Mouse (Mus musculus) retina, embryonic 14.5 days (tissue): ENCODE data around the gene Apod.
A peak's percentile ranks its signal among the peaks of the same experiment; 100 is the strongest.
"Not testable (repeated sequence)": the region's sequence is repeated elsewhere in the genome, so short reads cannot be mapped to it uniquely, and the experiment has no call there.

Experiments
- DNase-seq: peaks from one replicate; pipeline ENCODE4 v3.0.0-alpha.2; 2015; ENCODE audit warnings: low spot score

The Apod gene

DNA sequence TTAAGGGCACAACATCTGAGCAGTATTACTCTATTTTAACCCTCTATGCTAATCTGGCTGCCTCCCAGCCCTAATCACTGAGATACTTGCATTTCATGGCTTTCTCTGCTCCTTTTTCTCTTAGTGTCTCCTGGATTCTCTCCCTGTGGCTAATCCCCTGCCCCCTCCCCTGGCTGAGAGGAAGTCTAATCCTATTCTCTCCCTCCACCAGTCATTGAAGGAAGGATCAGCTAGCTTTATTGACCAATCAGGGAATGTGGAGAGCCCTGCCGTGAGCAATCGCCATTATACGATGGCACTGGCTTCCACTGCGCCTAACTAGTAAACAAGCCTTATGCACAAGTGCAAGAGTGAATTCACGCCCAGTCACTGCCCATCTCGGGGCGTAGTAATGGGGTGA lies 6.3 kb upstream of the Apod start:
- DNase-seq: no peak

DNA sequence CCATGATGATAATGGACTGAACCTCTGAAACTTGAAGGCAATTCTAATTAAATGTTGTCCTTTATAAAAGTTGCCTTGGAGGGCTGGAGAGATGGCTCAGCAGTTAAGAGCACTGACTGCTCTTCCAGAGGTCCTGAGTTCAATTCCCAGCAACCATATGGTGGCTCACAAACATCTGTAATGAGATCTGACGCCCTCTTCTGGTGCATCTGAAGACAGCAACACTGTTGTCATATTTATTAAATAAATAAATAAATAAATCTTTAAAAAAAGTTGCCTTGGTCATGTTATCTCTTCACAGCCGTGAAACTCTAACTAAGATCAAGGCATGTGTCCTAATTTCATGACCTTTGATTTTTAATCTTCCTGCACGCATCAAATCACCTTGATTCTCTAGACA lies 5.1 kb upstream of the Apod start:
- DNase-seq: not testable (repeated sequence)

DNA sequence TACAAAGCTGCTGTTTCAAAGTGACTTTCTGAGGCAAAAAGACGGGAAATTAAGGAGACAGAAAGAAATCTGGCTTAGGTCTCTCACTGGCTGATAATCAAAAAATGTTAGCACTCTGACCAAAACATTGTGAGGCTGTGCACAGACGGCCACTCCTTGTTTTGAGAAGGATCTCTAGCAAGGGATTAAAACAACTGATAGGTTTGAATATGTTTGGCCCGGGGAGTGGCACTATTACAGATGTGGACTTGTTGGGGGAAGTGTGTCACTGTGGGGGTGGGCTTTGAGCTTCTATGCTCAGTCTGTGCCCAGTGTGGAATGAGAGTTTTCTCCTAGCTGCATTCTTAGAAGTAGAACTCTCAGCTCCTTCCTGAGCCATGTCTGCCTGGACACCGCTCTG lies 4.7 kb upstream of the Apod start:
- no peak for DNase-seq

DNA sequence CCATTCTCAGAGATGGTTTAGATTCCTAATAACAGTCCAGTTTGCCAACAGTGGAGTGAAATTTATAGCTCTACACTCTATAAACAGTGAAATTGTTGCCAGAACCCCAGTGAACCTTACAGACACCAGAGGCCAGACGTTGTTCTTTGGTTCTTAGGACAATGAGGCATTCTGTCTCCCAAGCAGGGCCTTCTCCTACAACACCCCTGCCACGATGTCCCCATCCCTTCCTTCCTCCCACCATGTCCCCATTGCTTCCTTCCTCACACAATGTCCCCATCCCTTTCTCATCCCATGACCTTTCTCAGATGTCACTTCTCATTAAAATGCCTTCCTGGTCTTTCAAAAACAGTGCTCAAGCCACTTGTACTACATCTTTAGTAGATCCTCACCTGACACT lies 3.8 kb upstream of the Apod start:
- no peak for DNase-seq

DNA sequence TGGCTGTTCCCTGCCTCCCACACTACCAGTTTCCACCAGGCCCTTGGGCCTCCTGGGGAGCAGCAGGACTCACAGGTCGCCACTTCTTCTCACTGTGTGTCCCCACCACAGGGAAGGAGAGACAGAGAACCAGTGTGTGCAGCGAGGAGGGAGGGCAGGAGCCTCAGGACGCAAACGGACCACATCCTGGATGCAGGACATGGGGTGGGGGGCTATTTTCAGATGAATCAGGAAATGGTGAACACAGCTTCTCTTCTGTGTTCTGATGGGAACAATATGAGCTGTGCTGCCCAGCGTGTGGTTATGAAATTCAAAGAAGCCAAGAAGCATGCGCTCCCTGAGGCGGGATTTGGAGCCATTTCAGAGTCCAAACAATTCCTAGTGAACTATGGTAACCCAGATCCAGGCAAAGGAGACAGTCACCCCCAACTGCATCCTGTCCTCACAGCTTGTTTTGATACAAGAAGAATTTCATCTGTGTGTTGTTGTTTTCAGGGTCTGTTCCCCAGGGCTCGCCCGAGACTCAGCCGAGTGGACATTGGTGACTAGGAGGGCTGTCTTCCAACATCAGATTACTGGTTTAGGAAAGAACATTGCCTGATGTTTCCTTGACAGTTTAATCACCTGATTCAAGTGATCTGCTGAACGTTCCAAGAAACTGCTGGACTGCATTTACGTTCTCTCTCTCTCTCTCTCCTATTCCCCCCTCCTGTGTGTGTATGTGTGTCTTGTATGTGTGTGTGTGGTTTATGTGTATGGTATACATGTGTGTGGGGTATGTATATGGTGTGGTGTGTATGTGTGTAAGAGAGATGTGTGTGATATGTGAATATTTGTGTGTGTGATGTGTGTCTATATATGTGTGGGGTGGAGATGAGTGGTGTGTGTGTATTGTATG lies 1.9 kb upstream of the Apod start:
- not testable (repeated sequence) for DNase-seq

DNA sequence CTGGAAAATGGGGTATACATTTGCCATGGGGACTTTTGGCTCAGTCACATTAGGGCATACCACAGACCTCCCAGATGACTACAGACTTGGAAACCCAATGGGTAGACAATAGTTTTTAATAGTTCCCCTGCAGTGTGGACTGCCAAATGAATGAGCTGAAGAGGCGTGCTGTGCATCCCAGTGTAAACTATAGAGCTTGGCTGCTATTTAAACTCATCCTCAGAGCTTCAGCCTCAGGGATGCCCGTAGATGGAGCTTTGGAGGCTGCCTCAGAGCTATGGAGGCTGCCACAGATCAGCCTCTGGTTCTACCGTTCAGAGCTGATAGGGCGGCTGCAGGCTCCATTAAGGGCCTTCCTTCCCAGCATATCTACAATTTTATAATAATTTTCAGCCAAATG lies 686 bp upstream of the Apod start:
- peak; percentile 26 for DNase-seq

DNA sequence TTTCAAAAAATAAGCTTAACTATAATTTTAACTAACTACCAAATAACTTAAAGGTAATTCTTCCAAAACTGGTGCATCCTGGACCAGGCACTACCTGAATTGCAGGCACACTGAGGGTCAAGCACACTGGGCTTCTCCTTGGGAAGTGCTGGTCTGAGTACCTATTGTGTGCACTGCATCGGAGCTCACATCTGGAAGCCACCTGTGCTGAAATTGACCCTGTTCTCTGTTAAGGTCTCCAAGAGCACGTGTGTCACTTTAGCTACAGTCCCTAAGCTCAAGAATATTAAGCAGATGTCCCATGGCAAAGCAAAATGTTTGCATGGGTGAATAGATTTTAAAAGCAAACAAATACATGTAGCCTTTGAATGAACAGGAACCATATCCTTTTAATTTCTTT lies 997 bp downstream of the Apod start:
- no peak for DNase-seq

DNA sequence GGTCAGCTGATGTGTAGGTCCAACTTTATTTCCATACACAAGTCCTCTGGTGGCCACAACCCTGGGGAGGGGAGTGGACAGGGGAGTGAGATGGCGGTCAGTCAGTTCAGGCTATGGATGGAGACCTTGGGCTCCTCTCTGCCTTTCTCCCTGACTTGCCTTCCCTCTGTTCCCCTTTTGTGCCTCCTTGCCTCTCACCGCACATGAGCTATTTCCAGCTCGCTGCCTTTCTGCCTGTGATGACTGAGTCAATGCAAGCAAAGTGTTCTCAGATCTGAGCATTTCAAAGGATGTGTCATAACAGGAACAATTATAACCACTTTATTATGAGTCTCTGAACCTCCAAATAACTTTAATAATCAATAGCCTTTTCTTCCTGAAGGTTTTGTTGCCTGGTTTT lies 2.3 kb downstream of the Apod start:
- no peak for DNase-seq

DNA sequence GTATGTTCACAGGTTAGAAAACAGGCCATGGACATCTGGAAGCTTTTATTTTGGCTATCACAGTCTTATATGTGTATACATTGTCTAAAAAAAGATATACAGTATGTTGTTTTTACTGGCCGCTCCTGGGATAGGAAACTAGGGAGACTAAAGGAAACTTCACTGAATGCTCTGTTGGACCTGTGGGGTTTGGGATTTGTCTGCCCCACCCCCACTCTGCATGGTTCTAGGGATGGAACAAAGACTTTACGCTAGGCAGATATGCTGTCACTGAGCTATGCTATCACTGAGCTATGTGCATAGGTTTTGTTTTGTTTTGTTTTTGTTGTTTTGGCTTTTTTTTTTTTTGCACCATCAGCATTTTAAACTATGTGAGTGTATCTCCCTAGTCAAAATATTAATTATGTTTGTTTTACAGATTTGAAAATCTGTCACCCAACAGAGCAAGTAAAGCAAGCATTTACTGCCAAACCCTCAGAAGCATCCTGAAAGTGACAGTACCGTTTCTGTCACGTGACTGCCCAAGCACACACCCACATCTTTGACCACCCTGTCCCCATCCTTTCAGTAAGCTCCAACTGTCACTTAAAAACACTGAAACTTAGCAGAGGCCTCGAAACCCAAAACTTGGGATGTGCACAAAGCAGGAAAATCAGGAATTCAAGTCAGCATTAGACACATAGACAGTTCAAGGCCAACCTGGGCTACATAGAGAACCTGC lies 9.2 kb downstream of the Apod start:
- no peak for DNase-seq

DNA sequence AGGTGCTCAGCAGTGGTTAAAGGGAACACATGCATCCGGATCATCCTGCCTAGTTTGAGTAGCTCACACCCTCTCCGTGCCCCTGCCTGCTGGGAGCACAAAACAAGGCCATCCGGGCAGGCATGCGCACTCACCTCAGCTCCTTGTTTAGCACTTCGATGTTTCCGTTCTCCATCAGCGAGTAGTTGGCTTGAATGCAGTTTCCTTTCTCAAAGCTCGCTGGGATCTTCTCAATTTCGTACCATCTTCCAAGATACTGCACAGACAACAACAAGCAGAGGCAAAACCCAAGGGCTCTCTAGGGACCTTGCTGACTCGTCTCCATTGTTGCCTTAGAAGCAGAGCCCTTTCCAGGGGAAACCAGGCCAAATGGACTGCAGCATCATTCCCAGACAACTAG lies 11.3 kb downstream of the Apod start:
- DNase-seq: no peak

DNA sequence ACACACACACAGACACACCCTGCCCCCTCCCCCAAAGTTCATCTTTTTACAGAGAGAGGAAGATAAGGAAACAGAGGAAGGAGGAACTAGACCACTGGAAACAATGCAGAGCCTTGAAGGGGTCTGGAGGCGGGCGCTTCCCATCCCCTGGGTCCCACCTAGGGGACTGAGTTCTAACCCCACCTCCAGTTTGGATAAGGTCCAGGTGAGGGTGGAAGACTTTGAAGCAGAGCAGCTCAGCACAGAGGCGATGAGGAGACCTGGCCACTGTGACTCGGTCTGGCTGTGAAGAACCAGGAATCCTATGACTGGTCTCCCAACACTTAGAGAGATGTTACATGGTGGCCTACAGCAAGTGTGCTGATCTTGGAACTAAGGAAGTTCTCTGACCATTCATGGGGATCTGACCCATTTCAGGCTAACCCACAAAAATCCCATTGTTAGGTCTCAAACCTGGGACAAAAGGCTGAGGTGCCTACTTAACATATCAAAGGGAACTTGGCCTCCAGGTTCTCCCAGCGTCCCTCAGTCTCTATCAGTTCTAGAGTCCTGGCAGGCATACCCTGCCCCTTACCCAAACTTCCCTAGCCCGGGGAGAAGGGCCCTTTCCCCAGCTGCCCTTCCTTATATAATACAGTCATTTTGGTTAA lies 13.6 kb downstream of the Apod start:
- DNase-seq: no peak

DNA sequence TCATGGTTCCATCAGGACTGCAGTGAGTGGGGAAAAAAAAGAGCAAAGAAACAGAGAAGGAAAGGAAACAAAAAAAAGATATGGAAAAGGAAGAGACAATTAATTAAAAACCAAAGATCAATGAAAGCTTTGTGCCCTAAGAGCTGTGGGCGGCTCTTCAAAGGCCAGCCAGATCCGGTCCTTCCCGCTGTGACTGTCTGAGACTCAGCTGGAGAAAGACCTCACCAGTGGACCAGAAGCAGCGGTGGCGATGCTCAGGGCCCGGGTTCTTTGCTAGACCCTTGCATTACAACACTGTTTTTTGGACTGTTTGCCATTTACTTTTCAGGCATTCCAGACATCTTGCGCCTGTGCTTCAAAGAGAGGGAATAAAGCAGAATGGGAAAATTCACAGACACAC lies 14.1 kb downstream of the Apod start:
- peak; percentile 36 for DNase-seq

DNA sequence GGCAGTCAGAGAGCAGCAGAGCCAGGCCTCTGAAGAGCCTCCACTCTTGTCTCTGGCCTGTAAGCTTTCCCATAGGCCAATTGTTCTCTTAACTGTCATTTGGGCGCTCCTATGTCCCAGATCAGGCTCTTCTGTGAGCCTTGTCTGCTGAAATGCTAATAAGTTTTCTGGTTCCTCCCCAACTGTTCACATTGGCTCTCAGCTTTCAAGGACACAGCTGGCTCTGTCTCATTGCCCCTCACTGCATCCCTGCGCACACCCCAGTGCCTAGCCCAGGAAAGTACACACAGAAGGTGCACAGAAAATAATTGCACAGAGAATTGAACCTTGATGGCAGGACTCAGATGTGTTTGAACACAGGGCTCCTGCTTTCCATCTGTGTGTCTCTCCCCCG lies 14.7 kb downstream of the Apod start:
- DNase-seq: peak; percentile 42

DNA sequence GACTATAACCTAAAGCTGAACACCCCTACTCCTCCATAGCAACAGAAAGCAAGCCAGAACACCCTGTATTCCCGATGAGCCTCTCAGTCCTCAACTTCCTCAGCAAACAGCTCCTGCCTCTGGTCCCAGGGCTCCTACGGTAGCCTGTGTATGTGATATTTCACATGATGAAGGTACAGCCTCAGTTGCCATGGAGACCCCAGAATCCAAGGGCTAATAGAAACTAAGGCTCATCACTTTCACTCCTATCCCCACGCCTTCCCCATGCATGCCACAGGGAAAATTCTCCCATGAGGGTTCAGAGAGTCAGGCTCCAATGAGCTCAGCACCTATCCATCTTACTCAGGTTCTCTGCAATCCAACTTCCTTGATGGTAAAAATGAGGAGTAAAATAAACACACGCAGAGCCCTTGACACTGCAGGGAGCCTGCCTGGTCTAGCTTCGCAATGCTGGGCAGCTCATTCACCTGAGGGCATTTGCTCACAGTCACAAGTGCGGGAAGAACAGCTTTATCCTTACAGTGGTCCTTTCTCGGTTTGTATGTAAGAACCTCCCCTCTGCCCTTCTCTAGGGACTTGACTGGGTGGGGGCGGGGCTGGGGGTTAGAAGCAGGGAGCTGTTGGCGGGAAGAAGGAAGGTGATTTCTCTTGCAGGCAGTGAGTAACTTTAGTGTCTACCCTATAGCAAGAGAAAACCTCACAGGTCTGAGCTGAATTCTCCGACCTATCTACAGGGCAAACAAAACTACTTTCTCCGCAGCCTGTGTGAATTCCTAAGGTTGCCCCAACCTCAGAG lies 15.2 kb downstream of the Apod start:
- DNase-seq: no peak

DNA sequence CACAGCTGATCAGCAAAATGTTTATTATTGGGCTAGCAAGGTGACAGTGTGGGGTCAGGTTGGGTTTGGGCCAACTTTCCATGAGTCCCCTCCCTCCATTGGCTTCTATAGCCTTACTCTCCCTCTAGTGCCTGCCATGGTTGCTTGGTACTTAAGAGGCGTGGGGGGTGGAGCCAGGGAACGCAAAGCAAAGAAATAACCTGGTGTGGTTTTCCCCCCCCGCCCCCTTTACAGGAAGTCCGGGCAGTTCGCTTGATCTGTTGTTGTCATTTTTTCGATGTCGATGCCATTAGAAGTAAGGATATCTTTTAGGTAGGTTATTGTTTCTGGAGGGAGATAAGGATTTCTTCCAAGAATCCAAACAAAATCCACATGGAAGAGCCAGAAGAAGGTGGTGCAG lies 17.5 kb downstream of the Apod start:
- DNase-seq: no peak

DNA sequence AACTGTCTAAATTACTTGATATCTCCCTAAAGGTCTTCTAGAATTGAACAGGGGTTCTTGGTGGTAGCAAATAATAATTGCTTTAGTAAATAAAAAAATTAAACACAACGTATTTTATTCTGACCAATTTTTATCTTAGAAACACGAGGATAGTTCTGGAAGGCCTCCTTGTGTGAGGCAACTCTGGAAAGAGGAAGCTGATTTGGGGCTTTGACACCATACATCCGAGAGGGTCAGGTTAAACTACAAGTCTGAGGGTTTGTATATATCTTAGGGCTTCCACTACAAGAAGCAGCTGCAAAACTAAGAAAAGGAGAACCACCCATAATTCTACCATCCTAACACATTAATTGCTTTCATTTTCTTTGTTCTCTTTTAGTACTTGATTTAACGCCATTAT lies 20.8 kb downstream of the Apod start:
- DNase-seq: no peak

DNA sequence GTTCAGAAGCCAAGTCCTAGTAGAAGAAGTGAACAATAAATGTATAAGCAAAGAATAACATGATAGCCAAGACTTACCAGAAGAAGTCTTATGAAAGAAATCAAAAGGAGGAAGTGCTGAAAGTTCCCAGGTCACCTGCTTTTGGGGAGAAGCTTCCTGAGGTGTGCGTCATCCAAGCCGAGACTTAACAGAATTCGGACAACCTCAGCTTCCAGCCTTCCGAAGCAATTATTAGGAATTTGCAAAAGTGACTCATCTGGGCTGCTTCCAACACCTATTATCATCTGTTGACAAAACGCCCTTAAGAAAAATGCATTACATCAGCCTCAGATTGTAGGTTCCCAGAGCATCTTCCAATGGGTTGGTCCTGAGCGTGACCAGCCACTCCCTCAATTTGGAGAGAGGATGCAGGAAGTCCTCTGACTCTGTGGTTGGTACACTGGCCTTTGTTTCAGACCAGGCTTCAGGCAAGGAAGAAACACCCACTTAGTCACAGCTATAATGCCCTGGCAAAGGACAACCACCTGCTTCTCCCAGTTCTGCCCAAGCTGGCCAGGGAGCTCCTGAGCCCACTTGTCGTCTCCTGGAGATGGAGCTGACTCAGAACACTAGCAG lies 23.8 kb downstream of the Apod start:
- no peak for DNase-seq

DNA sequence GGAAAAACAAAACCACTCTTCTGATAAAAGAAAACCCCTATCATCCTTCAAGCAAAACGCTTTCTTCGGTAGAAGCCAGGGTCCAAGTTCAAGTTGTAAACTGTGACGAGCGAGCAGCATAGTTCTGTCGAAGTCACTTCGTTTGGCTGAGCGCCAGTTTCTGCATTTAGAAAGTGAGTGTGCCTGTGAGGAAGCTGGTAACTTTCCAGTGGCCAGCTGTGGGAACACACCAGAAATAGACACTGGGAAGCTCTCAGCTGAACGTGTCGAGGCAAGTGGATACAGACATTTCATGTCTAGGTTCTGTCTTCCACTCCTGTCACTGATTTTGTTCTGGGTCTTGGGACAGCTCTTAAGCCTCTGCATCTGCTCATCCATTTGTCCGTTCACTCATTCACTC lies 24.3 kb downstream of the Apod start:
- no peak for DNase-seq

DNA sequence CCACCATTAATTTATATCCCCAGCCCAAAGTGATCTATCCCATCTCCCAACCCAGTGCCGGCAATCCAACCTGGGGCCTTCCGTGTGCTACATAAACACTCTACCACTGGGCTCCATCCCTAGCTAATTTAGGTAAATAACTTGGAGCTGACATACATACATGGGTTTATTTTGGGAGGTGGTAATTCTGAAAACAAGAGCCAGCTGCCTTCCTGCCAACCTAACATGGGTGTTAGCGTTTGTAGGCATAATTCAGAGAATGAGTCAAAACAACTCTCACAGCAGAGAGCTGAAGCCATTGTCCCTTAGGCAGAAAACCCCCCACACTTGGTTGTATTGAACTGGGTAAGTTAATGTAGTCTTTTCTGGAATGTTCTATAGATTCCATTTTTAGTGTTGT lies 26.9 kb downstream of the Apod start:
- no peak for DNase-seq

DNA sequence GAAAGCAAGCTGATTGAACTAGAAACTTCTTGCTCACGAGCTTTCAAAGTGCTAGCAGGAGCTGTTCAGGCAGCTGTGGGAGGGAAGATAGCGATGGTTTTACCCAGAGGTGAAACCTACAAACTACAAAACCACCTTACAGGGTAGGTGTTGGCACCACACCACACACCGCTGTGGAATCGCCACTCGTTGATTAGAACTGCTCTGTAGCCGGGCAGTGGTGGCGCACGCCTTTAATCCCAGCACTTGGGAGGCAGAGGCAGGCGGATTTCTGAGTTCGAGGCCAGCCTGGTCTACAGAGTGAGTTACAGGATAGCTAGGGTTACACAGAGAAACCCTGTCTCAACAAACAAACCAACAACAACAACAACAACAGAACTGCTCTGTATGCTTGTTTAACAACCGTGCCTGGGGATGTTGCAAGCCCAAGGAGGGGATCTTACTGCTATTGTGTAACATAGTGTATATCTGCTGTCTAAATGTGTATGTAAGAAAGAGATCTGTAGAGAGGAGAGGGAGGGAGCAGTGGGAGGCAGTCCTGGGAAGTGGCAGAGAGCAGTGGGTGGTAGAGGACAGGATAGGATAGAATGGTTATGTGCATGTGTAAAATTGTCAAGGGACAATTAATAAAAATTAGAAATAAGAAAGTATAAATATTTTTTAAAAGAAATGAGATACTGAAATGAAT lies 27.7 kb downstream of the Apod start:
- no peak for DNase-seq

DNA sequence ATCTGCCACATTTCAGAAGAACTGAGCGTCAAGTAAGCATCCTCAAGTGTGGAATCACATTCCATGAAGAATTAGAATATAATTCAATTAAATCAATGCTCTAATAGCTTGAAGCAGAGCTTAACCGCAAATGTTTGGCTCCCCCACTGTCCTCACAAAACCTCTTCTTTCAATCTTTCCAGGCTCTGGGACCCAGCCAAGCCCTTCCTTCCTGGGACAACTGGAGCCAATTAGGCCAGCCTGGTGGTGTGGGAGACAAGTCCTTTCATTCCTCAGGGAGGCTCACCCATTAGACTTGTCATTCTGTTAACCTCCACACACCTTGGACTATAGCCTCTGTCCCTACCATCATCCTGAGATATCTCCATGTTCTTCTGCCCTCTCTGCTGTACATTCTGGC lies 32.6 kb downstream of the Apod start:
- no peak for DNase-seq
